Mouse (Mus musculus) thymus, adult 2 months (tissue): ENCODE results near the gene Tmem178.

Experiments
- CTCF ChIP-seq: fragments of 200-500 bp; IDR thresholded peaks from 2 replicates; pipeline ENCODE4 v1.5.1; 2012; ENCODE audit warnings: mild to moderate bottlenecking, control low read depth, low read length, moderate library complexity, borderline replicate concordance; ENCODE audit not compliant: control insufficient read depth, poor library complexity, insufficient read depth; ENCODE audit errors: extremely low read depth
- POLR2A ChIP-seq: fragments of 200-500 bp; IDR thresholded peaks from 2 replicates; pipeline ENCODE4 v1.6.1; 2012; ENCODE audit warnings: mild to moderate bottlenecking, low read length, control low read depth, moderate library complexity; ENCODE audit not compliant: control insufficient read depth, poor library complexity, insufficient read depth; ENCODE audit errors: extremely low read depth

- TF ChIP-seq CTCF (no peak), POLR2A (no peak)
Measured at GRCm38 (mm10) chr17:81001010-81001409, 56.6 kb downstream of the Tmem178 start.
